Mouse (Mus musculus): ENCODE measurements around the gene Kcnip4. TPM values are rescaled to one million over a fixed set of nuclear protein-coding genes. Genes with fewer than 3 reads are reported as not detected.

The Kcnip4 gene
- total RNA-seq, 2 experiments from 2014 or later: 0.11 TPM; not detected in 1

- DNase-seq (ENCODE audit: low spot score): no peak
- intact Hi-C loops (cut with DNase I): no loop called here
These were observed 155.9 kb downstream of the Kcnip4 start for GRCm38 (mm10) chr5:49368636-49369423.

GRCm38 (mm10) chr5:49356381-49356780 lies 168.3 kb downstream of the Kcnip4 start:
- intact Hi-C loops (cut with DNase I): no loop called here
- no peak for DNase-seq (ENCODE audit: low spot score)

- DNase-seq (ENCODE audit: low spot score): no peak
- intact Hi-C loops (cut with DNase I): no loop called here
These were observed 172.6 kb downstream of the Kcnip4 start for GRCm38 (mm10) chr5:49352061-49352460.

GRCm38 (mm10) chr5:49350126-49350909 lies 174.4 kb downstream of the Kcnip4 start:
- intact Hi-C loops (cut with DNase I): no loop called here
- no peak for DNase-seq (ENCODE audit: low spot score)

- no peak for DNase-seq (ENCODE audit: low spot score)
- intact Hi-C loops (cut with DNase I): loop anchor here (2.0 kb wide), 1 partner anchor 259 kb away; no protein-coding TSS in a partner anchor
These were observed 175.2 kb downstream of the Kcnip4 start for GRCm38 (mm10) chr5:49349541-49349940.

GRCm38 (mm10) chr5:49348511-49348910 lies 176.2 kb downstream of the Kcnip4 start:
- no peak for DNase-seq (ENCODE audit: low spot score)
- intact Hi-C loops (cut with DNase I): loop anchor here (2.0 kb wide), 1 partner anchor 258 kb away; no protein-coding TSS in a partner anchor

GRCm38 (mm10) chr5:49344606-49345005 lies 180.1 kb downstream of the Kcnip4 start:
- intact Hi-C loops (cut with DNase I): no loop called here

GRCm38 (mm10) chr5:49337164-49337563 lies 187.5 kb downstream of the Kcnip4 start:
- intact Hi-C loops (cut with DNase I): no loop called here
- DNase-seq (ENCODE audit: low spot score): no peak

More at GRCm38 (mm10) chr5:49344606-49345005, 180.1 kb downstream of the Kcnip4 start:
- no peak for DNase-seq (ENCODE audit: low spot score)

GRCm38 (mm10) chr5:49333063-49333462 lies 191.6 kb downstream of the Kcnip4 start:
- intact Hi-C loops (cut with DNase I): no loop called here

GRCm38 (mm10) chr5:49329023-49329422 lies 195.7 kb downstream of the Kcnip4 start:
- intact Hi-C loops (cut with DNase I): no loop called here
- DNase-seq (ENCODE audit: low spot score): no peak

More at GRCm38 (mm10) chr5:49333063-49333462, 191.6 kb downstream of the Kcnip4 start:
- DNase-seq (ENCODE audit: low spot score): no peak

GRCm38 (mm10) chr5:49318661-49319060 lies 206.0 kb downstream of the Kcnip4 start:
- DNase-seq (ENCODE audit: low spot score): no peak
- intact Hi-C loops (cut with DNase I): no loop called here

- intact Hi-C loops (cut with DNase I): no loop called here
- no peak for DNase-seq (ENCODE audit: low spot score)
These were observed 206.8 kb downstream of the Kcnip4 start for GRCm38 (mm10) chr5:49317869-49318268.

- DNase-seq (ENCODE audit: low spot score): no peak
- intact Hi-C loops (cut with DNase I): no loop called here
These were observed 217.9 kb downstream of the Kcnip4 start for GRCm38 (mm10) chr5:49306796-49307195.

- no peak for DNase-seq (ENCODE audit: low spot score)
- intact Hi-C loops (cut with DNase I): no loop called here
These were observed 219.4 kb downstream of the Kcnip4 start for GRCm38 (mm10) chr5:49305321-49305720.

GRCm38 (mm10) chr5:49298654-49299053 lies 226.1 kb downstream of the Kcnip4 start:
- intact Hi-C loops (cut with DNase I): no loop called here
- no peak for DNase-seq (ENCODE audit: low spot score)

- DNase-seq (ENCODE audit: low spot score): no peak
These were observed 232.3 kb downstream of the Kcnip4 start for GRCm38 (mm10) chr5:49292421-49292820.

GRCm38 (mm10) chr5:49291801-49292200 lies 232.9 kb downstream of the Kcnip4 start:
- DNase-seq (ENCODE audit: low spot score): no peak
- intact Hi-C loops (cut with DNase I): no loop called here

More at GRCm38 (mm10) chr5:49292421-49292820, 232.3 kb downstream of the Kcnip4 start:
- intact Hi-C loops (cut with DNase I): no loop called here

- no peak for DNase-seq (ENCODE audit: low spot score)
- intact Hi-C loops (cut with DNase I): no loop called here
These were observed 239.1 kb downstream of the Kcnip4 start for GRCm38 (mm10) chr5:49285455-49286135.

- no peak for DNase-seq (ENCODE audit: low spot score)
- intact Hi-C loops (cut with DNase I): no loop called here
These were observed 239.9 kb downstream of the Kcnip4 start for GRCm38 (mm10) chr5:49284776-49285175.

- intact Hi-C loops (cut with DNase I): no loop called here
- DNase-seq (ENCODE audit: low spot score): no peak
These were observed 241.3 kb downstream of the Kcnip4 start for GRCm38 (mm10) chr5:49283403-49283802.
